ENCODE assay signal across 8 mouse cellular contexts in genomic region chr14:103012563-103013150, GRCm38 (mm10). TPM values are rescaled to one million over a fixed set of nuclear protein-coding genes. Genes with fewer than 3 reads are reported as not detected.
DNase-seq lines count a peak whose midpoint lies in the region; ATAC-seq and TF ChIP-seq lines count a peak whose summit lies in the region.

No protein-coding gene starts in this region.

- TF ChIP-seq CTCF in G1E (IDR thresholded peaks at IDR 0.05; ENCODE audit: low read depth, low read length), result peak; percentile 61; the same call in 1 of the 2 replicates
- peak; percentile 91 for TF ChIP-seq CTCF in layer of hippocampus, adult 2 months (conservative IDR thresholded peaks at IDR 0.05)
- peak; percentile 88 for TF ChIP-seq CTCF in lung, adult 2 months (IDR thresholded peaks at IDR 0.05; ENCODE audit: insufficient read depth, low read length)
- TF ChIP-seq CTCF in testis, adult 2 months (IDR thresholded peaks at IDR 0.05; ENCODE audit: control insufficient read depth, insufficient read depth, insufficient replicate concordance, low read depth, low read length), result peak; percentile 60; the same call in 1 of the 2 replicates

- no peak overlapping the region for H3K4me2 ChIP-seq in forebrain, embryonic 12.5 days
- H3K4me2 ChIP-seq in neural tube, embryonic 15.5 days, result no peak overlapping the region

- H3K27me3 ChIP-seq in G1E (ENCODE audit: insufficient read depth, low read length), result no peaks in the 10 kb centered on the region
- no peaks in the 10 kb centered on the region for H3K27me3 ChIP-seq in forebrain, embryonic 12.5 days
- no peaks in the 10 kb centered on the region for H3K27me3 ChIP-seq in hindbrain, embryonic 10.5 days (ENCODE audit: insufficient read depth, poor library complexity, severe bottlenecking)
- no peaks in the 10 kb centered on the region; the same call in 1 of the 2 replicates for H3K27me3 ChIP-seq in neural tube, embryonic 15.5 days (replicated peaks)
- no peaks in the 10 kb centered on the region for H3K27me3 ChIP-seq in testis, adult 2 months (ENCODE audit: control insufficient read depth, insufficient read depth, low read length)

- no peaks in the 10 kb centered on the region for H3K4me1 ChIP-seq in G1E (ENCODE audit: insufficient read depth, low read depth, low read length)
- no peaks in the 10 kb centered on the region for H3K4me1 ChIP-seq in forebrain, embryonic 12.5 days
- no peaks in the 10 kb centered on the region for H3K4me1 ChIP-seq in hindbrain, embryonic 10.5 days (replicated peaks)
- H3K4me1 ChIP-seq in lung, adult 2 months (ENCODE audit: control insufficient read depth, insufficient read depth, low read length), result no peaks in the 10 kb centered on the region
- no peaks in the 10 kb centered on the region for H3K4me1 ChIP-seq in neural tube, embryonic 15.5 days
- no peaks in the 10 kb centered on the region; the same call in 1 of the 2 replicates for H3K4me1 ChIP-seq in testis, adult 2 months (ENCODE audit: control insufficient read depth, insufficient read depth, low read length)

- WGBS in forebrain, embryonic 12.5 days, result 33% methylated on average over 4 of the region's 4 CpGs
- WGBS in hindbrain, embryonic 10.5 days, result 27% methylated on average over 4 of the region's 4 CpGs
- WGBS in lung, adult 2 months, result 14% methylated on average over 4 of the region's 4 CpGs
- WGBS in neural tube, embryonic 15.5 days, result 28% methylated on average over 4 of the region's 4 CpGs

- no peaks in the 10 kb centered on the region for H3K9me3 ChIP-seq in G1E (replicated peaks)
- H3K9me3 ChIP-seq in forebrain, embryonic 12.5 days, result no peaks in the 10 kb centered on the region
- no peaks in the 10 kb centered on the region for H3K9me3 ChIP-seq in hindbrain, embryonic 10.5 days
- no peaks in the 10 kb centered on the region for H3K9me3 ChIP-seq in neural tube, embryonic 15.5 days (replicated peaks)

- no peak overlapping the region for H3K9ac ChIP-seq in forebrain, embryonic 12.5 days
- no peak overlapping the region for H3K9ac ChIP-seq in neural tube, embryonic 15.5 days (replicated peaks)

- no peak overlapping the region for H3K27ac ChIP-seq in forebrain, embryonic 12.5 days
- no peak overlapping the region for H3K27ac ChIP-seq in hindbrain, embryonic 10.5 days
- no peak overlapping the region for H3K27ac ChIP-seq in layer of hippocampus, adult 2 months
- no peak overlapping the region for H3K27ac ChIP-seq in neural tube, embryonic 15.5 days (replicated peaks)
- no peak overlapping the region for H3K27ac ChIP-seq in testis, adult 2 months (ENCODE audit: control insufficient read depth, insufficient read depth, low read depth, low read length)

- peak; percentile 83 for ATAC-seq in G1E (ENCODE audit: extremely low read depth, insufficient number of reproducible peaks, low FRiP score, poor library complexity, severe bottlenecking)
- peak; percentile 88; the same call in 1 of the 2 replicates for ATAC-seq in forebrain, embryonic 12.5 days (ENCODE audit: low FRiP score)
- peak; percentile 88 for ATAC-seq in neural tube, embryonic 15.5 days (ENCODE audit: low FRiP score)

- no peaks in the 10 kb centered on the region for H3K36me3 ChIP-seq in G1E (replicated peaks)
- no peaks in the 10 kb centered on the region for H3K36me3 ChIP-seq in forebrain, embryonic 12.5 days (replicated peaks)
- no peaks in the 10 kb centered on the region for H3K36me3 ChIP-seq in hindbrain, embryonic 10.5 days
- no peaks in the 10 kb centered on the region for H3K36me3 ChIP-seq in neural tube, embryonic 15.5 days
- H3K36me3 ChIP-seq in testis, adult 2 months (ENCODE audit: control insufficient read depth, insufficient read depth, low read length), result no peaks in the 10 kb centered on the region

- TF ChIP-seq POLR2A in lung, adult 2 months (IDR thresholded peaks at IDR 0.05; ENCODE audit: borderline replicate concordance, extremely low read depth, low read depth, low read length), result no peak
- no peak for TF ChIP-seq POLR2A in testis, adult 2 months (IDR thresholded peaks at IDR 0.05; ENCODE audit: control insufficient read depth, low read depth, low read length)

- peak; percentile 21 for DNase-seq in G1E (ENCODE audit: low spot score)
- peak; percentile 53 for DNase-seq in c-Kit-positive CD71-positive TER-119-negative erythroid progenitor cells, embryonic 14.5 days (ENCODE audit: low read depth)
- DNase-seq in hindbrain, embryonic 10.5 days (ENCODE audit: low spot score), result peak; percentile 69
- DNase-seq in layer of hippocampus, adult 2 months (ENCODE audit: low spot score in 2 of 2), result peak; percentile 48 to 65
- DNase-seq in lung, adult 2 months, result peak; percentile 41

- no peak overlapping the region for H3K4me3 ChIP-seq in G1E (ENCODE audit: low read depth, low read length)
- H3K4me3 ChIP-seq in forebrain, embryonic 12.5 days (replicated peaks), result no peak overlapping the region
- no peak overlapping the region for H3K4me3 ChIP-seq in hindbrain, embryonic 10.5 days
- H3K4me3 ChIP-seq in layer of hippocampus, adult 2 months, result no peak overlapping the region
- no peak overlapping the region for H3K4me3 ChIP-seq in lung, adult 2 months (replicated peaks; ENCODE audit: extremely low read depth, low read depth, low read length)
- no peak overlapping the region for H3K4me3 ChIP-seq in neural tube, embryonic 15.5 days (replicated peaks)
- H3K4me3 ChIP-seq in testis, adult 2 months (ENCODE audit: control insufficient read depth, low read depth, low read length), result no peak overlapping the region

RNA-seq across cellular contexts. Expression of gene Kctd12, which starts 30.2 kb away (rescaled TPM):
- total RNA-seq in G1E (2014; fragmentation: Nextera tagmentation) (2.0 TPM in 1 of 2 replicates, not detected in the other), G1E (2017) (under 0.01 and 0.05 TPM in 2 replicates)
- polyA plus RNA-seq in G1E (2012), result 0.01 TPM in 1 of 2 replicates, not detected in the other
- polyA plus RNA-seq in forebrain, embryonic 12.5 days (2016; fragmentation: Nextera tagmentation; extraction: Ambion mirVana), result 5.9 and 7.1 TPM in 2 replicates
- 4.2 and 5.2 TPM in 2 replicates for polyA plus RNA-seq in hindbrain, embryonic 10.5 days (2016; fragmentation: Nextera tagmentation; extraction: Ambion mirVana)
- total RNA-seq in layer of hippocampus, adult 2 months (2021), result 100 to 1,000 TPM; 120 to 123 TPM
- polyA plus RNA-seq in lung, adult 2 months (2012; rRNA removed), result 25.9 and 39.0 TPM in 2 replicates
- polyA plus RNA-seq in neural tube, embryonic 15.5 days (2015; fragmentation: Nextera tagmentation; extraction: Ambion mirVana), result 13.2 and 14.4 TPM in 2 replicates
- 4.7 and 5.8 TPM in 2 replicates for polyA plus RNA-seq in testis, adult 2 months (2012; rRNA removed)

RNA-seq across cellular contexts. Expression of gene Acod1, which starts 34.1 kb away (rescaled TPM):
- total RNA-seq in G1E (2014; fragmentation: Nextera tagmentation), result not detected in 2 replicates
- total RNA-seq in G1E (2017), result 0.35 and 0.38 TPM in 2 replicates
- polyA plus RNA-seq in G1E (2012), result not detected in 2 replicates
- 0.06 TPM in 1 of 2 replicates, not detected in the other for polyA plus RNA-seq in forebrain, embryonic 12.5 days (2016; fragmentation: Nextera tagmentation; extraction: Ambion mirVana)
- not detected in 2 replicates for polyA plus RNA-seq in hindbrain, embryonic 10.5 days (2016; fragmentation: Nextera tagmentation; extraction: Ambion mirVana)
- total RNA-seq in layer of hippocampus, adult 2 months (2021), result not detected
- polyA plus RNA-seq in lung, adult 2 months (2012; rRNA removed), result 0.03 and 0.15 TPM in 2 replicates
- not detected in 2 replicates for polyA plus RNA-seq in neural tube, embryonic 15.5 days (2015; fragmentation: Nextera tagmentation; extraction: Ambion mirVana)
- polyA plus RNA-seq in testis, adult 2 months (2012; rRNA removed), result not detected in 2 replicates

RNA-seq across cellular contexts. Expression of gene Cln5, which starts 57.4 kb away (rescaled TPM):
- total RNA-seq in G1E (2014; fragmentation: Nextera tagmentation) (49.4 and 56.6 TPM in 2 replicates), G1E (2017) (51.8 and 63.8 TPM in 2 replicates)
- 7.6 and 8.8 TPM in 2 replicates for polyA plus RNA-seq in G1E (2012)
- 17.6 and 19.9 TPM in 2 replicates for polyA plus RNA-seq in forebrain, embryonic 12.5 days (2016; fragmentation: Nextera tagmentation; extraction: Ambion mirVana)
- polyA plus RNA-seq in hindbrain, embryonic 10.5 days (2016; fragmentation: Nextera tagmentation; extraction: Ambion mirVana), result 23.5 and 28.8 TPM in 2 replicates
- 10 to 100 TPM; 10.1 to 10.2 TPM for total RNA-seq in layer of hippocampus, adult 2 months (2021)
- 26.1 and 26.9 TPM in 2 replicates for polyA plus RNA-seq in lung, adult 2 months (2012; rRNA removed)
- 12.9 and 15.9 TPM in 2 replicates for polyA plus RNA-seq in neural tube, embryonic 15.5 days (2015; fragmentation: Nextera tagmentation; extraction: Ambion mirVana)
- polyA plus RNA-seq in testis, adult 2 months (2012; rRNA removed), result 2.8 and 3.2 TPM in 2 replicates
